In genomic region chr19:7423028-7423655, GRCm38 (mm10) we compare ENCODE assay signal across 8 mouse cellular contexts. TPM values are rescaled to one million over a fixed set of nuclear protein-coding genes. Genes with fewer than 3 reads are reported as not detected.
DNase-seq lines count a peak whose midpoint lies in the region; ATAC-seq lines count a peak whose summit lies in the region.

No protein-coding gene starts in this region.

- DNase-seq in adrenal gland, adult 2 months = peak; percentile 94
- DNase-seq in embryo, embryonic 11 days = peak; percentile 55
- DNase-seq in gastrocnemius, postnatal 36 days = peak; percentile 81 to 94
- peak; percentile 78 to 79 for DNase-seq in left cerebral cortex, postnatal 14 days (ENCODE audit: low spot score in 2 of 2)
- DNase-seq in midbrain, embryonic 10.5 days (ENCODE audit: low spot score) = peak; percentile 59
- peak; percentile 78 for DNase-seq in skeletal muscle tissue, adult 2 months (ENCODE audit: low read depth, low spot score)
- DNase-seq in B cell, adult 2 months = no peak

- peak overlapping the region; percentile 35 for H3K4me2 ChIP-seq in intestine, embryonic 16.5 days (ENCODE audit: low read depth, low read length)

- intact Hi-C loops in gastrocnemius, postnatal 36 days (cut with DNase I) = loop anchor here (10.0 kb wide), 1 partner anchor 358 kb away; no protein-coding TSS in a partner anchor
- intact Hi-C loops in left cerebral cortex, postnatal 14 days (cut with DNase I) = no loop called here

- peak; percentile 81 for ATAC-seq in intestine, embryonic 16.5 days

- peak overlapping the region; percentile 38 for H3K27ac ChIP-seq in intestine, embryonic 16.5 days (ENCODE audit: low read length)
- peak overlapping the region; percentile 78 for H3K27ac ChIP-seq in midbrain, embryonic 10.5 days (replicated peaks)

- H3K9me3 ChIP-seq in intestine, embryonic 16.5 days (ENCODE audit: control insufficient read depth, low read length) = no peaks in the 10 kb centered on the region
- H3K9me3 ChIP-seq in midbrain, embryonic 10.5 days (replicated peaks) = no peaks in the 10 kb centered on the region

- 26% methylated on average over 51 of the region's 51 CpGs for WGBS in intestine, embryonic 16.5 days
- 15% methylated on average over 50 of the region's 51 CpGs for WGBS in midbrain, embryonic 10.5 days

- H3K4me1 ChIP-seq in intestine, embryonic 16.5 days (ENCODE audit: control insufficient read depth, insufficient read depth, low read length) = peaks cover 65% of the 10 kb centered on the region
- H3K4me1 ChIP-seq in midbrain, embryonic 10.5 days = peaks cover 62% of the 10 kb centered on the region

- peak overlapping the region; percentile 46 for H3K9ac ChIP-seq in intestine, embryonic 16.5 days (ENCODE audit: low read depth, low read length)

- H3K4me3 ChIP-seq in intestine, embryonic 16.5 days (ENCODE audit: low read length) = peak overlapping the region; percentile 15
- H3K4me3 ChIP-seq in midbrain, embryonic 10.5 days = peak overlapping the region; percentile 90

- peaks cover 16% of the 10 kb centered on the region for H3K36me3 ChIP-seq in intestine, embryonic 16.5 days (ENCODE audit: control insufficient read depth, insufficient read depth, low read length)
- peaks cover 88% of the 10 kb centered on the region for H3K36me3 ChIP-seq in midbrain, embryonic 10.5 days

- H3K27me3 ChIP-seq in intestine, embryonic 16.5 days (replicated peaks; ENCODE audit: control insufficient read depth, insufficient read depth, low read length) = no peaks in the 10 kb centered on the region
- H3K27me3 ChIP-seq in midbrain, embryonic 10.5 days (ENCODE audit: low read depth, poor library complexity, severe bottlenecking) = peaks cover 41% of the 10 kb centered on the region

RNA-seq across cellular contexts. Expression of gene 2700081O15Rik, which starts 5.7 kb away (rescaled TPM):
- 10 to 100 TPM; 18.4 to 26.0 TPM for total RNA-seq in adrenal gland, adult 2 months (2021)
- polyA plus RNA-seq in adrenal gland, adult 2 months (2012; rRNA removed) = 46.5 and 52.4 TPM in 2 replicates
- 1 to 10 TPM; 5.7 to 6.2 TPM for total RNA-seq in gastrocnemius, postnatal 36 days (2021)
- polyA plus RNA-seq in intestine, embryonic 16.5 days (2015; fragmentation: Nextera tagmentation; extraction: Ambion mirVana) = 3.1 and 3.2 TPM in 2 replicates
- total RNA-seq in left cerebral cortex, postnatal 14 days (2021) = 10 to 100 TPM; 42.5 to 44.5 TPM
- 5.7 and 7.6 TPM in 2 replicates for polyA plus RNA-seq in midbrain, embryonic 10.5 days (2016; fragmentation: Nextera tagmentation; extraction: Ambion mirVana)

RNA-seq across cellular contexts. Expression of gene Spindoc, which starts 40.3 kb away (rescaled TPM):
- 10 to 100 TPM; 17.5 to 25.5 TPM for total RNA-seq in adrenal gland, adult 2 months (2021)
- 18.3 and 18.8 TPM in 2 replicates for polyA plus RNA-seq in adrenal gland, adult 2 months (2012; rRNA removed)
- total RNA-seq in gastrocnemius, postnatal 36 days (2021) = 1 to 10 TPM; 7.0 to 7.1 TPM
- 17.4 and 18.2 TPM in 2 replicates for polyA plus RNA-seq in intestine, embryonic 16.5 days (2015; fragmentation: Nextera tagmentation; extraction: Ambion mirVana)
- 10 to 100 TPM; 30.5 to 36.2 TPM for total RNA-seq in left cerebral cortex, postnatal 14 days (2021)
- 43.1 and 51.7 TPM in 2 replicates for polyA plus RNA-seq in midbrain, embryonic 10.5 days (2016; fragmentation: Nextera tagmentation; extraction: Ambion mirVana)

RNA-seq across cellular contexts. Expression of gene Rtn3, which starts 59.9 kb away (rescaled TPM):
- total RNA-seq in adrenal gland, adult 2 months (2021) = 100 to 1,000 TPM; 133 to 151 TPM
- polyA plus RNA-seq in adrenal gland, adult 2 months (2012; rRNA removed) = 115 and 137 TPM in 2 replicates
- total RNA-seq in gastrocnemius, postnatal 36 days (2021) = 10 to 100 TPM; 26.5 to 27.6 TPM
- 127 TPM in 2 replicates for polyA plus RNA-seq in intestine, embryonic 16.5 days (2015; fragmentation: Nextera tagmentation; extraction: Ambion mirVana)
- 100 to 1,000 TPM; 936 to 943 TPM for total RNA-seq in left cerebral cortex, postnatal 14 days (2021)
- polyA plus RNA-seq in midbrain, embryonic 10.5 days (2016; fragmentation: Nextera tagmentation; extraction: Ambion mirVana) = 306 and 368 TPM in 2 replicates

Comparison
In these comparisons a context has a peak if more than half of its experiments do, and no peak if none do; other contexts are left out.
1. DNase-seq: peak in adrenal gland, adult 2 months (single experiment), embryo, embryonic 11 days (single experiment), gastrocnemius, postnatal 36 days (2 of 2), left cerebral cortex, postnatal 14 days (2 of 2), midbrain, embryonic 10.5 days (single experiment) and skeletal muscle tissue, adult 2 months (single experiment); none in B cell, adult 2 months (0 of 2).
2. RNA of gene Rtn3, which starts 59.9 kb away (total RNA-seq): 936 to 943 TPM in left cerebral cortex, postnatal 14 days; 133 to 151 TPM in adrenal gland, adult 2 months and 26.5 to 27.6 TPM in gastrocnemius, postnatal 36 days; every median in the first group is over 4 times any median in the second.